Mouse (Mus musculus): ENCODE results near the gene Arl4c.

Arl4c gene

GRCm38 (mm10) chr1:88701870-88702661 lies at the start of gene Arl4c:
Gene Arl4c, minus strand, starts transcription at chr1:88702221.
- peak; percentile 50 for DNase-seq (ENCODE audit: low read depth, low spot score)

DNA sequence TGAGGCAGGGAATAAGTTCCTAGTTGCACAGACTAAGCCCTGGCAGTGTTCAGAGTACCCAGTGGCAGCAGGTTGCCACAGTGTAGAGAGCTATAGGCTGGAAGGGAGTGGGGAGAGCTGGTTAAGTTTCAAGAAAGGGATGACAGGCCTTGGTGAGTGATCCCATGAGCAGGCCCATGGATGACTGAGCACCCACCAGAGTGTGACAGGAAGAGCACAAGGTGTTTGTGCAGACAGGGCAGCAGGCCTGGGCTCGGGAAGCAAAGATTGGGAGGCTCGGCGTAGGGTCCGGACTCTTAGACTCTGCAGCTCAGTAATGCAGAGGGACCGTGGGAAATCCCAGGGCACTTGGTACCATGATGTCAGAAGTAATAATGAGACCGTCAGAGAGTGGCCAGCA lies 49.3 kb upstream of the Arl4c start:
- no peak for DNase-seq (ENCODE audit: low read depth, low spot score)

GRCm38 (mm10) chr1:88750576-88750975 lies 48.6 kb upstream of the Arl4c start:
- no peak for DNase-seq (ENCODE audit: low read depth, low spot score)

DNA sequence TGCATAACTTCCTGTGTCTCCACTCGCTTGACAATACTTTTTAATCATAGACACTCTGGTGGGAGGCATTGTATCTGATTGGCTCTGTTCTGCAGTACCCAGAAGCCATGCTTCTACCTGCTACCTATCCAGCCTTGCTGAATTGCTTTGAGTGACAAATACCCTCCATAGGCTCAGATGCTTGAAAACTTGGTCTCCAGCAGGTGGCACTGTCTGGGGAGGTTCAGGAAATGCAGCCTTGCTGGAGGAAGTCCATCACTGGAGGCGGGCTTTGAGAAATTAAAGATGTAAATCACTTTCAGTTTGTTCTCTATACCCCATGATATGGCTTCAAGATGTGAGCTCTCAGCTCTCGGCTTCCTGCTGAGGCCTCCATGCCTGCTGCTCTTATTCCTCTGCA lies 48.1 kb upstream of the Arl4c start:
- DNase-seq (ENCODE audit: low read depth, low spot score), result no peak

- no peak for DNase-seq (ENCODE audit: low read depth, low spot score)
Observed at GRCm38 (mm10) chr1:88749106-88749505, 47.1 kb upstream of the Arl4c start.

DNA sequence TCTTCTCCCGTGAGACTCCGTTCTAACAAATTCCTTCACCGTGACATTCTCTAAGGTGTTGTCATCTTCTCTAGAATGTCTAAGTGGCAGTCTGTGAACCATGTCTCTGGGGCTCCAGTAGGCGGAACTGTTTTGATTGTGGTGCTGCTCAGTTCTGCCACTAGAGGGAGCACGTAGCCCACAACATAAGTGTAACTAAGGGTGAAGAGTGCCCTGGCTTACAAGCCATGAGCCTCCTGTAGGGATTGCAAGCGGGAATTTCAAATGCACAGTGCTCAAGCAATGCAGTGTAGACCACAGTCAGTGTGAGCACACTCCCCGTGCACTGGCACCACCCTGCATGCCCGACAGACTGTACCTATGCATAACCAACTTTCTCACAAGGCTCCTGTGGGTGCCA lies 43.2 kb upstream of the Arl4c start:
- peak; percentile 79 for DNase-seq (ENCODE audit: low read depth, low spot score)

DNA sequence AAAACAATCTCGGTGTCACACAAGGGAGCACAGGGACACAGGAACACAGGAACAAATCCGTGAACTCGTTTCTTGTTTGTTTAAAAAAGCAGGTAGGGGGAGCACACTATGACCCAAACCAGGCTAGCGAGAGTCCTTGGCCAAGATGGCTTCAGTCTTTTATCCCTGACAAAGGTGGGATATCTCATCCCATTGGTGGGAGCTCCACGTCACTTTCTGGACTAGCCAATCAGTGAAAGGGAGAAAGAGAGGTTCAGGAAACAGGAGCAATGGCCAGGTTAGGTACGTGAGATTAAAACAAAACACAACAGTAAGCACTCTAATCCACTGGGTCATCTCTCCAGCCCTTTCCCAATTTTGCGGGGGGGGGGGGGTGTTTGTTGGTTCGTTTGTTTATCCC lies 42.2 kb upstream of the Arl4c start:
- DNase-seq (ENCODE audit: low read depth, low spot score), result no peak

DNA sequence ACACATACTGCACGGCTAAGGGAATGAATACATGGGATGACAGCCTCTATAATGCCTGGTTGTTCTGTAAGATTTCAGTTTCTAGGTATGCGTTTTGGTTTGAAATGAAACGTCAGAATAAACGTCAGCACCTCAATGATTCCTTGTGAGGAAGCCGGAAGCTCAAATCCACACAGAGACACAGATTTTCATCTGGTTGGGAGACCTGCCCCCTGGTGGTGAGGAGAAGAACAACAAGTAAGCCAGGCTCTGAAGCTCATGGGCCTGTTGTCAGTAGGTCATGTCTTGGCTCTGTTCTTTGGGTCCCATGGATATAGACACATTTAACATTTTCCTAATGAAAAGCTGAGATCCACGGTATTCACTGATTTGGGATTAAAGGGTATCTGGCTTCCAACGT lies 40.4 kb upstream of the Arl4c start:
- DNase-seq (ENCODE audit: low read depth, low spot score), result no peak

DNA sequence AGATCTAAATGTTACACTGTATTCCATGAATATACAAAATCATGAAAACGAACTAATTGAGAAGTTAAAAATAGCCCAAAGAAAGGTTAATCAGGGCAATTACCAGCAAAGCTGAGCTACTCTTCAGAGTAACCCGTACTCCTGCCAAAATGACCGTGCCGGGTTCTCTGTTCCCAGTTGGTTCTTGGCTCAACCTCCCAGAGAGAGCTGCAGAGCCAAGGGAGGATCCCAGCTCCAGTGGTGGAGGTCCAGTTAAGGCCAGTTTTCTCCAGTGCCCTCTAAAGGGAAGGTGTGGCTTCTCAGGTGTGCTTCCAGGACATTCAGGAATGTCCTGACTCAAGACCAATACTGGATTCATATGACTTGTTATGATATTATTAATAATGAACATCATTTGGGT lies 37.5 kb upstream of the Arl4c start:
- no peak for DNase-seq (ENCODE audit: low read depth, low spot score)

GRCm38 (mm10) chr1:88738931-88739330 lies 36.9 kb upstream of the Arl4c start:
- no peak for DNase-seq (ENCODE audit: low read depth, low spot score)

GRCm38 (mm10) chr1:88729496-88729895 lies 27.5 kb upstream of the Arl4c start:
- DNase-seq (ENCODE audit: low read depth, low spot score), result no peak

DNA sequence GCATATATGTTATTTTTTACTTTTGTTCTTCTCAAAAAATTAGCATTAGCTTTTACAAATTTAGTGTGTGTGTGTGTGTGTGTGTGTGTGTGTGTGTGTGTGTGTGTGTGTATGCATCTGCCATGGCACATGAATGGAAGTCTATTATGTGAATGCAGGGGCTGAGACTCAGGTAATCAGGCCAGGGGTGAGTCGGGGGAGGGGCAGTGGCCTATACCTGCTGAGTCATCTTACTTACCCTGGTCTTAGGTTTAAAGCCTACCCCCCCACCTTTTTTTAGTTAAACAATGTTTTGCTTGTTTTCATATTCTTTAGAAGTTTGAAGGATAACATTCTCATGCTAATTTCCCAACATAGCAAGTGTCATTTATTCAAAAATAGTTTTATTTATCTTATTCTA lies 25.3 kb upstream of the Arl4c start:
- no peak for DNase-seq (ENCODE audit: low read depth, low spot score)

DNA sequence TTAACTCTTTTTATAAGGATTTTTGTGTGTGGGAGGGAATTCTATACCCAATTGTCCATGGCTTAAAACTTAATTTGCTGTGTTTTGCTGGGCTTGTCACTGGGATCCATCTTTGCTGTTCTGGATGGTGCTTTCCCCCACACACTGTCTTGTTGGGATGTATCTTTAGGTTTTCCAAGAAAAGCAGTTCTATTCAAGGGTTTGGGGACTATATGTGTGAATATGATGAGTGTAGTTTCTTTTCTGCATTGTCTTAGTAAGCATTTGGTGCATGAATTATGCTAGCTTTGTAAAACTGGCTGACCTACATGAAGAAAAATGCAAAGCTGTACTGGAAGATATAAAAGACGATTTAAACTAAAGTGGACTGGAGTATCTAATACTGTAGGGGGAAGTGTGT lies 23.7 kb upstream of the Arl4c start:
- DNase-seq (ENCODE audit: low read depth, low spot score), result no peak

DNA sequence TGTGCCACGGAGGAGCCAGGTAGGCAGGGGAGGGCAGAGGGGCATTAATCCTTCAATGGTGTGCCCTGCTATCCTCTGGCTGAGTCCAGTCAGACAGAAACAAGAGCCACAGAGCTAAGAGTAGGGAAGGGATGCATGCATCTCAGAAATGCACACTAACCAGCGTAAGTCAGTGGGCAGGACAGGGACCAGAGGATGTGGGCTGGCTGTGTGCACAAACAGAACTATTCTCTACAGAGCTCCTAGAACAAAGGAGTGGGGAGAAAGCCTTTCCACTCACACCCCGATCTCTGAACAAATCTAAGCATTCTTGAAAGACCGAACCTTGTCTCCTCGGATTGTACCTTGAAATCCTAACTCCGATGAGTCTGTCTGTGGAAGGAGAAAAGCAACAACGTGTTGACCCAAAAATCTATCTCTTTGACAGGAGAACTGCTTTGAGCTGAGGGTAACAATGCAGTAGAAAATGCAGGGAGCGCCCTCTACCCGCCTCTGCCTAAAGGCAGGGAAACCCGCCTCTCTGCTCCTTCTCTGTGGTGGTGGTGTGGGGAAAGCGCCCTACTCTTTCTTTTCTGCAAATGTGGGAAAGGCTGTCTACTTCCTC lies 18.7 kb upstream of the Arl4c start:
- no peak for DNase-seq (ENCODE audit: low read depth, low spot score)

DNA sequence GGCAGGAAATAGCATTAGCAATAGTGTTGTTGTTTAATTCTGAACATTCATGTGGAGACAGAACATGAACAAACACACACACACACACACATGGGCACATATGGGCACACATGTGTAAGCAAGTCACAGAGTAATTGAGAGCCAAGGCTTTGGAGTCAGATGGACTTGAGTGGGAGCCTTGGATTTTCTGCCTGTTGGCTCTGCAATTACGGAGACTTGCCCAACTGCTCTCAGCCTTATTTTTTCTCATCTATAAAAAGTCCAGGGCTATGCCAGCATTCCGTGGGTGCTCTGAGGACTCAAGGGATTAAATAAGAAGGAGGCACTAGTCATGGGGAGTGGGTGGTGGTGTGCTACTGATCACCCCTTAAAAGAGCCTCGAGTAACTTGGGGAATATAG lies 16.5 kb upstream of the Arl4c start:
- DNase-seq (ENCODE audit: low read depth, low spot score), result no peak

DNA sequence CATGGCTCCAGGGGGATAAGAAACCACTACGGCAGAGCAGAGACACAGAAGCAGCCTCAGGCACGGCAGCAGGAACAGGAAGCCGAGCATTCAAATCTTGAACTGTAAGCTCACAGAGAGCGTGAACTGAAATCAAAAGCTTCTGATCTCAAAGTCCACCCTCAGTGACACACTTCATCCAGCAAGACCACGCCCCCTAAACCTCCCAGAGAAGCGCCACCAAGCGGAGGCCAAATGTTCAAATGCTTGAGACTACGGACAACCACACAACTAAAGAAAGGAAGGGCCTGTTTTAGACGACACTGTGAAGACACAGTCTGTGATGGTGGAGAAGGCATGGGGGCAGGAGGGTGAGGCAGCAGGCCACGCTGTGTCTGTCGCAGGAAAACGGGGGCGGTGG lies 15.7 kb upstream of the Arl4c start:
- DNase-seq (ENCODE audit: low read depth, low spot score), result no peak

- no peak for DNase-seq (ENCODE audit: low read depth, low spot score)
Observed at GRCm38 (mm10) chr1:88712011-88712410, 10.0 kb upstream of the Arl4c start.

- DNase-seq (ENCODE audit: low read depth, low spot score), result no peak
Observed at GRCm38 (mm10) chr1:88708646-88709305, 6.8 kb upstream of the Arl4c start.

DNA sequence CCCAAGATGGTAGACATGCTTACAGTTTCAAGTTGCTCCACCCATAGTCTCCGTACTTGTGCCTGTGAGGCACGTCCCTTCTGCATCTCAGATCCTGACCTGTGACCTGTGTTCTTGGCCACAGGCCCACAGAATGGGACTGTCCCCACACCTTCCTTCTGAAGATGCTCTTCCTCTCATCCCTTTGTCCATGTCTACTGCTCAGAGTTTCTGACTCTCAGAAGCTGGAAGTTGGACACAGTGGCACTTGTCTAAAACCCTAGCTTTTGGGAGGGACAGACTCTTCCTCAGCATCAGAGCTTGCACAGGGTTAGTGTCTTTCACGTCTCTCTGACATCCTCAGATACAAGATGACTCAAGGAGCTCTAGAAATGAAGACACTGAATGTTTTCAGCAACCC lies 6.2 kb upstream of the Arl4c start:
- no peak for DNase-seq (ENCODE audit: low read depth, low spot score)

DNA sequence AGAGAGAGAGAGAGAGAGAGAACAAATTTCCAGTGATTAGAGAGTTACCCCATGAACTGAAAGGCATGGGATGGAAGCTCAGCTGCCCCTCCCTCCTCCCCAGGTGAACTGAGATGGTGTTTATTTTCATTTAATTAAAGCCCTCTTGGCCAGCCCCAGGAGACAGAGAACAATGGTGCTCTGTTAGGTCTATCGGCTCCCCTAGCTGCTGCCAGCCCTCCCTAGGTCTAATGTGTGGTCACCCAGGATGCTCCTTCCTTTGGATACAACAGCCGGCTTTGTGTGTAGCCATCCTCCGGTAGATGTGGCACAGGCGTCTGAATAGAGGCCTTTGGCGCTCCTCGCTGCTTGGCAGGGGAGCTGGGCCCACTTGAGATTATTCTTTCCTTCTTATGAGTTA lies 5.5 kb upstream of the Arl4c start:
- no peak for DNase-seq (ENCODE audit: low read depth, low spot score)

DNA sequence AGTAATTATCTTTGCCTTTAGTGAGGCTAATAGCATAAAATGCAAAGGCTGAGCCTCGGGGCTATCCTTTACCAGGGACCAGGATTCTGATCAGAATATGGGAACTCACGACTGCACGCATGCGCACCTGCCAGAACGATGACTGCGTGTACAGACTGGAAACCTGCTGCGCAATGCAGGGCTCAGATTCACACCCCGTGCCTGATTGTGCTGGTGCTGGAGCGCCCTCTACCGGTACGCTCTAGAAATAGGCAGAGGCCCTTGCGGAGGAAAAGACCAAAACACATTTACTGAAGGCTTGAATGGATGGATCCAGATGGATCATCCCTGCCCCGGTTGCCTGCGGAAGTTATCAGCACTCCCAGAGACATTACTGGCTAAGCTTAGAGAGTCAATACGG lies 3.8 kb upstream of the Arl4c start:
- DNase-seq (ENCODE audit: low read depth, low spot score), result peak; percentile 87

GRCm38 (mm10) chr1:88705050-88705449 lies 3.0 kb upstream of the Arl4c start:
- DNase-seq (ENCODE audit: low read depth, low spot score), result no peak

Measured in WW6 (cell line).